Mouse (Mus musculus) neural tube, embryonic 15.5 days (tissue): Measurements from ENCODE around the gene Pgd. TPM values are rescaled to one million over a fixed set of nuclear protein-coding genes. Genes with fewer than 3 reads are reported as not detected.
A peak's percentile ranks its signal among the peaks of the same experiment; 100 is the strongest.
"Not testable (repeated sequence)": the region's sequence is repeated elsewhere in the genome, so short reads cannot be mapped to it uniquely, and the experiment has no call there.

Source experiments
- ATAC-seq: fragments of 200-750 bp; cut with Nextera tagmentation; 2 replicates; pipeline ENCODE4 v1.8.0; 2017; ENCODE audit warnings: mild to moderate bottlenecking, moderate TSS enrichment, moderate library complexity; ENCODE audit not compliant: low FRiP score
- H3K27ac ChIP-seq: fragments of 300-500 bp; sonication (generic); replicated peaks from 2 replicates; pipeline ENCODE4 v1.5.1; 2015; ENCODE audit warnings: mild to moderate bottlenecking, inconsistent platforms
- H3K27me3 ChIP-seq: fragments of 300-500 bp; sonication (generic); replicated peaks from 2 replicates; pipeline ENCODE4 v1.6.1; 2015; ENCODE audit warnings: inconsistent platforms
- H3K36me3 ChIP-seq: fragments of 300-500 bp; sonication (generic); 2 replicates; pipeline ENCODE4 v1.6.1; 2015; ENCODE audit warnings: inconsistent platforms
- H3K4me1 ChIP-seq: fragments of 300-500 bp; sonication (generic); 2 replicates; pipeline ENCODE4 v1.6.1; 2015; ENCODE audit warnings: inconsistent platforms
- H3K4me2 ChIP-seq: fragments of 300-500 bp; sonication (generic); 2 replicates; pipeline ENCODE4 v1.6.1; 2015; ENCODE audit warnings: inconsistent platforms, mild to moderate bottlenecking, moderate library complexity
- H3K4me3 ChIP-seq: fragments of 300-500 bp; sonication (generic); replicated peaks from 2 replicates; pipeline ENCODE4 v1.5.1; 2015; ENCODE audit warnings: mild to moderate bottlenecking, inconsistent platforms
- H3K9ac ChIP-seq: fragments of 300-500 bp; sonication (generic); replicated peaks from 2 replicates; pipeline ENCODE4 v1.6.1; 2015; ENCODE audit warnings: mild to moderate bottlenecking, inconsistent platforms
- H3K9me3 ChIP-seq: fragments of 300-500 bp; sonication (generic); replicated peaks from 2 replicates; pipeline ENCODE4 v1.6.1; 2016; ENCODE audit warnings: inconsistent platforms
- WGBS: fragments of 180-500 bp; shearing (Covaris S2); methylation state at CpG from one replicate; pipeline ENCODE4 v1.1.7; 2015; ENCODE audit warnings: mixed read lengths; 5-methylcytosine and 5-hydroxymethylcytosine counted together
- polyA plus RNA-seq: library from polyadenylated mRNA; unstranded; fragments of >200 nt; fragmentation: Nextera tagmentation; extraction: Ambion mirVana; gene quantifications from 2 replicates; pipeline ENCODE4 v1.2.1, GENCODE M21; 2015

Pgd gene
- polyA plus RNA-seq, 1 experiment from 2014 or later: 107 TPM

GRCm38 (mm10) chr4:149131789-149132565 is 34.6 kb downstream of the Pgd start:
- Histone ChIP-seq H3K36me3 (peaks cover 13% of the 10 kb centered on the region), H3K9ac (no peak overlapping the region), H3K27ac (no peak overlapping the region), H3K9me3 (no peaks in the 10 kb centered on the region), H3K4me2 (no peak overlapping the region), H3K4me3 (no peak overlapping the region), H3K4me1 (peaks cover 8% of the 10 kb centered on the region), H3K27me3 (no peaks in the 10 kb centered on the region)
- no peak for ATAC-seq
- 83% methylated on average over 21 of the region's 21 CpGs for WGBS

DNA sequence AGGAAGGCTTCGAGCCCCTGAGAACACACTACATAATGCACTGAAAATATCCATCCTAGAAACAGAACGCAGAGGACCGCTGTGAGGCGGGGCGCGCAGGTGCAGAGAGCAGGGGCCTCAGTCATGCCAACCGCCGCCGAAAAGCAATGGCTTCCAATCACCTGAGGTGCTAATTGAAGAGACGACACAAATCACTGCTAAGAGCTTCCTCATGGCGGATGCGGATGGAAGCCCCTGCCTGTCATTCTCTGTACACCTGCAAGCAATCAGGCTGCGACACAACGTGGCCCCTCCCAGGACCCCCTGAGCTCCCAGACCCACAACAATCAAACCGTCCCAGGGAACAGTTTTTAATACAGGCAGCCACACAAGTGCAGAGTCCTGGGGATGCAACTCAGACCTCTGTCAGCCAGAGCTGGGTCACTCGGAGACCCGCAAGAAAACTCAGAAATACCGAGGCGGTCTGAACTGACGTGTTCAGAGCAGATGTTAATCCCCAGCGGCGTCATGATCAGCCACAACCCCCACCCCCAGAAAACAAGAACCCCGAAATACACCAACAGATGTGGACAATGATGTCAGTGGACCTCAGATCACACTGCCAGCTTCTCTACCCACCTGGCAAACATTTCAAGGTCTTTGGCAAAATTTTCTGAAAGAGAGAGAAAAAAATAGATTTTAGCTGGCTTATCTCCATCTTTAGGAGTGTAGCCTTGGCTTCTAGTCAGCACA is 35.4 kb downstream of the Pgd start:
- Histone ChIP-seq H3K4me1 (peaks cover under 1% of the 10 kb centered on the region), H3K9ac (no peak overlapping the region), H3K27ac (no peak overlapping the region), H3K36me3 (peaks cover 13% of the 10 kb centered on the region), H3K4me3 (no peak overlapping the region), H3K4me2 (no peak overlapping the region), H3K9me3 (no peaks in the 10 kb centered on the region), H3K27me3 (no peaks in the 10 kb centered on the region)
- ATAC-seq: no peak
- WGBS: 86% methylated on average over 23 of the region's 23 CpGs

GRCm38 (mm10) chr4:149128467-149128866 is 38.1 kb downstream of the Pgd start:
- H3K36me3 ChIP-seq: peaks cover 13% of the 10 kb centered on the region
- H3K4me1 ChIP-seq: no peaks in the 10 kb centered on the region
- WGBS: 88% methylated on average over 18 of the region's 18 CpGs
- no peaks in the 10 kb centered on the region for H3K9me3 ChIP-seq
- H3K27me3 ChIP-seq: no peaks in the 10 kb centered on the region
- no peak overlapping the region for H3K27ac ChIP-seq
- no peak overlapping the region for H3K4me3 ChIP-seq
- no peak for ATAC-seq
- no peak overlapping the region for H3K9ac ChIP-seq
- no peak overlapping the region for H3K4me2 ChIP-seq

DNA sequence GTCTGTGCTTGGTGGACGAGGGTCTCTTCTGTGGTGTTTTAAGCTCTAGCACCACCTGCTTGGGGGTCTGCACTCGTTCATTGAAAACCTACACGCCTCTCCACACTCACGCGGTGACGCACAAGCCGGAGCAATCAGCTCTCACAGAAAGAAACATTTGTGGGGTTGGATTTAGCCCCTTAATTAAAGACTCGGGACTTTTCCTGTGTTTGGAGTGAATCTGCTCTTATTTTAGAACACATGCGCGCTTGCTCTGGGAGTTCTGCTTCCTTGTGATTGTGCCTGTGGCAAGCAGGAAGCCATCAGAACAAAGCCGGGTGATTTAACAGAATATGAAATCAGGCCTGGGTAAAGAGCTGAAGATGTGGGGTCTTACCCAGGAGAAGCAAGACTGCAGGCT is 39.9 kb downstream of the Pgd start, which contains the start of gene Cort:
Gene Cort (minus strand): TSS at position 101 of the 400 bp plus-strand sequence.
- no peak for ATAC-seq
- H3K27me3 ChIP-seq: no peaks in the 10 kb centered on the region
- no peak within 1 kb of the TSS for H3K4me3 ChIP-seq
- no peak within 1 kb of the TSS for H3K27ac ChIP-seq
- WGBS: 89% methylated on average over 11 of the region's 11 CpGs
- no peaks in the 10 kb centered on the region for H3K9me3 ChIP-seq
- peaks cover 17% of the 10 kb centered on the region for H3K36me3 ChIP-seq
- H3K4me2 ChIP-seq: no peak within 1 kb of the TSS
- H3K9ac ChIP-seq: no peak within 1 kb of the TSS
- no peaks in the 10 kb centered on the region for H3K4me1 ChIP-seq

DNA sequence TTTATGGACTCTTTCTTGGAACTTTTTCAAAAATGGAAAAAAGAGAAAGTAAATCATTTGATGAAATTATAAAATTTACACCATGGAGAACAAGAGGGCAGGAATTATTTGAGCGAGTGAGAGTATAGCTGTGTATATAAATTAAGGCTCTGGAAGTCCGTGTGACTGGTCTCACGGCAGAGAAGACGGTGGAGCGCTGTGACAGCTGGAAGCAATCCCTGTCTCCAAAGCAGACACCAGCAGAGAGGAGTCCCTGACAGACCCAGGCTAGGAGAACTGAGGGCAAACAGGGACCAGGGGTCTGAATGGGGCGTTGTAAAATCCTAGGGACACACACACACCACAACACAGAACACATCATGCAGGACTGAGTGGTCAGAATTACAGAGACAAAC is 40.5 kb downstream of the Pgd start:
- ATAC-seq: no peak
- 72% methylated on average over 6 of the region's 6 CpGs for WGBS
- H3K9ac ChIP-seq: no peak overlapping the region
- H3K36me3 ChIP-seq: peaks cover 16% of the 10 kb centered on the region
- no peaks in the 10 kb centered on the region for H3K4me1 ChIP-seq
- no peaks in the 10 kb centered on the region for H3K27me3 ChIP-seq
- no peaks in the 10 kb centered on the region for H3K9me3 ChIP-seq
- no peak overlapping the region for H3K4me3 ChIP-seq
- H3K27ac ChIP-seq: no peak overlapping the region
- no peak overlapping the region for H3K4me2 ChIP-seq

DNA sequence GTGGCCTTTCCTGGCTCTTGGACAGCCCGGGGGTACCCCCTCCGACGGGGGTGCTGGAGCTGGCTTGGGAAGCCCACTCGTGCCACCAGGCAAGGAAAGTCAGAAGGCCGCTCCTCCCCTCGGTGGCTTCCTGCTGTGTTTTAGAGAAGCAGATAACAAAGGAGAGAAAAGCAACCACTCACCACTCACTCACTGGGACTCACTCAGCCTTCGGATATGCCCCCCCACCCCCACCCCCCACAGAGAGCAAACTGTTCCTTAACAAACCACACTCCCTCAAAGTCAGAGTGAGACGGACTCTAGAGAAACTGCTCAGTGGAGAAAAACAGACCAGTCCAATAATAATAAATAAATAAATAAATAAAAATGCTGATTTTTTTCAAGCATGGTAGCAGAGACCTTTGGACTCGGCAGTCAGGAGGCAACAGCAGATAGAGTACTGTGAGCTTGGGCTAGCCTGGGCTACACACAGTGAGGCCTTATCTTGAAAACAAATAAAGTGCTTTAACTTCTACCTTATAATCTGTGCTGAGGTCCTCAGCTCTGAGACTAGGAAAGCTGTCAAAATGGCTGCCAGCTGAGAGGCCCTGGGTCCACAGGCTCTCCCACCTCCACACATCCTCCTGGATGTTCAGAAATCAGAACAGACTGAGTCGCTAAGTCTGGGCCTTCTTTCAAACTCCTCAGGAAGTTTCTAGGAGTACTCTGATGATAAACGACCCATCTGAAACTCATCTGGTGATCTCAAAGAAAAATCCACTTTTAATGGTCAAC is 41.0 kb downstream of the Pgd start:
- H3K4me1 ChIP-seq: no peaks in the 10 kb centered on the region
- H3K27ac ChIP-seq: no peak overlapping the region
- no peak for ATAC-seq
- H3K9ac ChIP-seq: no peak overlapping the region
- peaks cover 17% of the 10 kb centered on the region for H3K36me3 ChIP-seq
- H3K27me3 ChIP-seq: no peaks in the 10 kb centered on the region
- 42% methylated on average over 11 of the region's 11 CpGs for WGBS
- no peak overlapping the region for H3K4me3 ChIP-seq
- H3K9me3 ChIP-seq: no peaks in the 10 kb centered on the region
- no peak overlapping the region for H3K4me2 ChIP-seq

DNA sequence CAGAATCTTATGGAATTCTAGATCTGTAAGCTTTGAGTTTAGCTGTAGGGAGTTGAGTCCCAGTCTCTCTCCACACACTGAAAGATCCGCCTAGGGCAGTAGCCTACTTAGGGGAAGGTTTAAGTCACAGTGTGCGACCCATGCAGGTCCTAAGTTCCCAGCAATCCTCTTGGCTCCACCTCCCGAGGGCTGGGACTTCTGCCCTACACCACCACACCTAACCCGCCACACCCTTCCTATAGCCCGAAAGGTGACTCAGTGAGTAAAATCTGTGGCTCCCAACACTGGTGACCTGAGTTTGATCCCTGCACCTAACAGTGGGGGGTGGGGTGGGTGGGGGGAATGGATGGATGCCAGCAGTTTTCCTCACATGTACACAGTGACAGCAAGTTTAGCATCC is 43.1 kb downstream of the Pgd start:
- H3K4me1 ChIP-seq: no peaks in the 10 kb centered on the region
- no peaks in the 10 kb centered on the region for H3K9me3 ChIP-seq
- no peaks in the 10 kb centered on the region for H3K27me3 ChIP-seq
- H3K36me3 ChIP-seq: peaks cover 27% of the 10 kb centered on the region
- ATAC-seq: no peak
- H3K4me2 ChIP-seq: no peak overlapping the region
- no peak overlapping the region for H3K27ac ChIP-seq
- WGBS: 77% methylated on average over 5 of the region's 5 CpGs
- H3K4me3 ChIP-seq: no peak overlapping the region
- no peak overlapping the region for H3K9ac ChIP-seq

- not testable (repeated sequence) for ATAC-seq, H3K27me3 ChIP-seq, H3K4me1 ChIP-seq, H3K9ac ChIP-seq, H3K4me2 ChIP-seq, H3K9me3 ChIP-seq, H3K4me3 ChIP-seq, H3K27ac ChIP-seq
- 90% methylated on average over 12 of the region's 12 CpGs for WGBS
- peaks cover 32% of the 10 kb centered on the region for H3K36me3 ChIP-seq
Observed at GRCm38 (mm10) chr4:149119978-149120562, 46.5 kb downstream of the Pgd start.

DNA sequence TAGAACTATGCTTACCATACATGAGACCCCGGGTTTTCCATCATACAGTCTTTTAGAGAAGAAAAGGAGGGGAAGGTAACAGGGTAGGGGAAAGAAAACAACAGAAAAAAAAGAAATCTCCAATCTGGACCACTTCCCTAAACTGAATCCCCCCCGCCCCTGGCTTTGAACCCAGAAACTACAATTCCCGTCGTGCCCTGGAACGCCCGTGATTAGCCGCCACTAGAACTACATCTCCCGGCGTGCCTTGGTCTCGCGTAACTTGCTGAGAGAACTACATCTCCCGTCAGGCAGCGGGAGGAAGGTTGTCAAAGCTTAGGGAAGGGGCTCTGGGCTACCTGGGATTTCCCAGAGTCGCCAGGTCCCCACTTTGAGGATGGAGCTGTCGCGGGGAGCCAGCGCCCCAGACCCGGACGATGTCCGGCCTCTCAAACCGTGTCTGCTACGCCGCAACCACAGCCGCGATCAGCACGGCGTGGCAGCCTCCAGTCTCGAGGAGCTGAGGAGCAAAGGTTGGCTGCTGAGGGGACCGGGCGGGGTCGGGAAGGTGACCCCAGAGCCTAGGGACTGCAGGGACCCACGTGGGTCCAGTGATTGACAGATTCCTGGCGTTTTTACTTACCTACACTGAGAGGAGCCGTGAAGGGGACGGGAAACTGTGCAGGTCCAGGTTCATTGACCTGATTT is 62.6 kb downstream of the Pgd start, which contains the start of gene Dffa:
Gene Dffa (plus strand): TSS at position 272 of the 687 bp plus-strand sequence.
- Histone ChIP-seq H3K36me3 (peaks cover 23% of the 10 kb centered on the region), H3K27me3 (no peaks in the 10 kb centered on the region), H3K4me2 (peak within 1 kb of the TSS; percentile 89), H3K9me3 (no peaks in the 10 kb centered on the region), H3K27ac (peak within 1 kb of the TSS; percentile 10; the same call in 1 of the 2 replicates), H3K4me1 (peaks cover 15% of the 10 kb centered on the region), H3K9ac (peak within 1 kb of the TSS; percentile 80), H3K4me3 (peak within 1 kb of the TSS; percentile 74)
- WGBS: under 1% methylated on average over 35 of the region's 35 CpGs
- ATAC-seq: peak; percentile 88

GRCm38 (mm10) chr4:149101456-149101855 is 65.1 kb downstream of the Pgd start:
- Histone ChIP-seq H3K9me3 (no peaks in the 10 kb centered on the region), H3K27ac (no peak overlapping the region), H3K36me3 (peaks cover 5% of the 10 kb centered on the region), H3K4me3 (no peak overlapping the region), H3K4me2 (no peak overlapping the region), H3K4me1 (peaks cover 32% of the 10 kb centered on the region), H3K27me3 (no peaks in the 10 kb centered on the region), H3K9ac (no peak overlapping the region)
- 89% methylated on average over 3 of the region's 3 CpGs for WGBS
- no peak for ATAC-seq

GRCm38 (mm10) chr4:149100449-149100848 is 66.1 kb downstream of the Pgd start:
- 89% methylated on average over 12 of the region's 12 CpGs for WGBS
- H3K4me2 ChIP-seq: not testable (repeated sequence)

More at GRCm38 (mm10) chr4:149100449-149100848, 66.1 kb downstream of the Pgd start:
- H3K27ac ChIP-seq, H3K27me3 ChIP-seq, H3K9me3 ChIP-seq, H3K9ac ChIP-seq, H3K36me3 ChIP-seq, ATAC-seq, H3K4me3 ChIP-seq: not testable (repeated sequence)
- H3K4me1 ChIP-seq: peaks cover 36% of the 10 kb centered on the region
